Comparison of ENCODE assay signal across 22 mouse cellular contexts in genomic region chr4:65969318-65969717, GRCm38 (mm10).
DNase-seq lines count a peak whose midpoint lies in the region; ATAC-seq lines count a peak whose summit lies in the region.
"Had no signal": no experiment of that assay in that cellular context is flagged by ENCODE, and none has a peak within 500 bp of the region (broad histone marks: within the 10 kb centered on the region; RNA-seq: fewer than 3 reads in every experiment).

No protein-coding gene starts in this region.

- H3K9me3 ChIP-seq in hindbrain, embryonic 16.5 days (ENCODE audit: control insufficient read depth, low read length), result no peaks in the 10 kb centered on the region
- H3K9me3 ChIP-seq: embryonic facial prominence, embryonic 13.5 days; heart, embryonic 15.5 days; limb, embryonic 12.5 days had no signal

- no peak overlapping the region for H3K9ac ChIP-seq in hindbrain, embryonic 16.5 days (ENCODE audit: low read depth, low read length)
- H3K9ac ChIP-seq: embryonic facial prominence, embryonic 13.5 days; heart, embryonic 15.5 days; limb, embryonic 12.5 days; liver, embryonic 14.5 days had no signal

- intact Hi-C loops in left cerebral cortex, postnatal 4 days (cut with DNase I), result no loop called here

- ATAC-seq in hindbrain, embryonic 16.5 days, result peak; percentile 65

- peak; percentile 54 to 57 for DNase-seq in cerebellum, adult 18-20 months
- DNase-seq in cerebellum, postnatal 4 days (ENCODE audit: low spot score in 2 of 2), result no peak
- peak; percentile 18 for DNase-seq in left cerebral cortex, postnatal 4 days
- DNase-seq in left cerebral cortex, adult 18-20 months (ENCODE audit: low spot score in 2 of 2), result no peak
- DNase-seq in brain, adult 2 months (ENCODE audit: low read depth, low spot score), result peak; percentile 62
- DNase-seq in spleen, postnatal 10 days (ENCODE audit: low spot score in 2 of 2), result no peak
- DNase-seq in adrenal gland, postnatal 4 days (ENCODE audit: low spot score in 2 of 2), result no peak
- DNase-seq: adrenal gland, postnatal 36 days; kidney, adult 9 months; kidney, postnatal 4 days; lung, postnatal 10 days; right cerebral cortex, postnatal 25 days; thymus, adult 2 months had no signal

- 51% methylated on average over 2 of the region's 2 CpGs for WGBS in hindbrain, embryonic 16.5 days

- no peak overlapping the region for H3K4me2 ChIP-seq in hindbrain, embryonic 16.5 days (ENCODE audit: low read length)
- H3K4me2 ChIP-seq: embryonic facial prominence, embryonic 13.5 days; heart, embryonic 15.5 days; limb, embryonic 12.5 days had no signal

- no peak overlapping the region for H3K4me3 ChIP-seq in hindbrain, embryonic 16.5 days (ENCODE audit: low read length)
- H3K4me3 ChIP-seq: embryonic facial prominence, embryonic 13.5 days; heart, embryonic 15.5 days; left cerebral cortex, adult 2 months; limb, embryonic 12.5 days; megakaryocyte, embryonic 14.5 days; myocyte had no signal

- H3K4me1 ChIP-seq in hindbrain, embryonic 16.5 days (ENCODE audit: control insufficient read depth, insufficient read depth, low read depth, low read length), result no peaks in the 10 kb centered on the region
- H3K4me1 ChIP-seq: embryonic facial prominence, embryonic 13.5 days; heart, embryonic 15.5 days; limb, embryonic 12.5 days; megakaryocyte, embryonic 14.5 days had no signal

- H3K36me3 ChIP-seq in hindbrain, embryonic 16.5 days (ENCODE audit: control insufficient read depth, insufficient read depth, low read length), result no peaks in the 10 kb centered on the region
- H3K36me3 ChIP-seq: embryonic facial prominence, embryonic 13.5 days; heart, embryonic 15.5 days; limb, embryonic 12.5 days had no signal

- no peak overlapping the region for H3K27ac ChIP-seq in hindbrain, embryonic 16.5 days (ENCODE audit: low read depth, low read length)
- H3K27ac ChIP-seq: embryonic facial prominence, embryonic 13.5 days; heart, embryonic 15.5 days; left cerebral cortex, adult 2 months; limb, embryonic 12.5 days; liver, embryonic 14.5 days had no signal

- H3K27me3 ChIP-seq in hindbrain, embryonic 16.5 days (replicated peaks; ENCODE audit: control insufficient read depth, insufficient read depth, low read length), result no peaks in the 10 kb centered on the region
- H3K27me3 ChIP-seq: CH12.LX; embryonic facial prominence, embryonic 13.5 days; heart, embryonic 15.5 days; limb, embryonic 12.5 days; megakaryocyte, embryonic 14.5 days had no signal

Comparison
In these comparisons a context has a peak if more than half of its experiments do, and no peak if none do; other contexts are left out.
1. DNase-seq: peak in cerebellum, adult 18-20 months (2 of 2), left cerebral cortex, postnatal 4 days (single experiment) and brain, adult 2 months (single experiment); none in cerebellum, postnatal 4 days (0 of 2), left cerebral cortex, adult 18-20 months (0 of 2), spleen, postnatal 10 days (0 of 2) and adrenal gland, postnatal 4 days (0 of 2).